ENCODE assay signal across 8 mouse cellular contexts in genomic region chr9:121777484-121778065, GRCm38 (mm10). TPM values are rescaled to one million over a fixed set of nuclear protein-coding genes. Genes with fewer than 3 reads are reported as not detected.
DNase-seq lines count a peak whose midpoint lies in the region; ATAC-seq and TF ChIP-seq lines count a peak whose summit lies in the region.
"Had no signal": no experiment of that assay in that cellular context is flagged by ENCODE, and none has a peak within 500 bp of the region (broad histone marks: within the 10 kb centered on the region; RNA-seq: fewer than 3 reads in every experiment).

Gene Klhl40, plus strand, starts transcription at chr9:121777607.

- H3K27me3 ChIP-seq in hindbrain, embryonic 13.5 days, result peaks cover 57% of the 10 kb centered on the region
- H3K27me3 ChIP-seq in midbrain, postnatal 0 days (ENCODE audit: insufficient read depth, low read length), result peaks cover 18% of the 10 kb centered on the region

- peaks cover 11% of the 10 kb centered on the region for H3K4me1 ChIP-seq in hindbrain, embryonic 13.5 days (replicated peaks)
- no peaks in the 10 kb centered on the region for H3K4me1 ChIP-seq in midbrain, postnatal 0 days (ENCODE audit: insufficient read depth, low read length)

- DNase-seq in right cerebral cortex, adult 2 months (ENCODE audit: low spot score in 2 of 2), result peak; percentile 65 to 78
- no peak for DNase-seq in right cerebral cortex, postnatal 4 days
- peak; percentile 82 for DNase-seq in gastrocnemius, adult 18-20 months (ENCODE audit: low spot score)
- DNase-seq in midbrain, postnatal 0 days (ENCODE audit: low spot score), result no peak
- DNase-seq in cerebellum, postnatal 25 days, result no peak
- no peak for DNase-seq in urinary bladder, postnatal 4 days (ENCODE audit: low spot score in 2 of 2)

- H3K4me3 ChIP-seq in hindbrain, embryonic 13.5 days, result peak within 1 kb of the TSS; percentile 39
- peak within 1 kb of the TSS; percentile 33 for H3K4me3 ChIP-seq in midbrain, postnatal 0 days (ENCODE audit: low read depth, low read length)

- no peak for TF ChIP-seq CTCF in midbrain, postnatal 0 days (IDR thresholded peaks at IDR 0.05)

- H3K27ac ChIP-seq in hindbrain, embryonic 13.5 days, result no peak within 1 kb of the TSS
- no peak within 1 kb of the TSS for H3K27ac ChIP-seq in midbrain, postnatal 0 days (ENCODE audit: low read depth, low read length)

- WGBS in hindbrain, embryonic 13.5 days, result 23% methylated on average over 30 of the region's 30 CpGs
- WGBS in midbrain, postnatal 0 days, result 22% methylated on average over 28 of the region's 30 CpGs

- no peaks in the 10 kb centered on the region for H3K36me3 ChIP-seq in hindbrain, embryonic 13.5 days
- H3K36me3 ChIP-seq in midbrain, postnatal 0 days (ENCODE audit: insufficient read depth, low read length), result no peaks in the 10 kb centered on the region

- H3K9ac ChIP-seq in hindbrain, embryonic 13.5 days, result peak within 1 kb of the TSS; percentile 60
- no peak within 1 kb of the TSS; the same call in 1 of the 2 replicates for H3K9ac ChIP-seq in midbrain, postnatal 0 days (replicated peaks; ENCODE audit: low read length, poor library complexity, severe bottlenecking)

- H3K9me3 ChIP-seq in hindbrain, embryonic 13.5 days, result no peaks in the 10 kb centered on the region
- H3K9me3 ChIP-seq in midbrain, postnatal 0 days (ENCODE audit: low read length), result no peaks in the 10 kb centered on the region

- peak within 1 kb of the TSS; percentile 68 for H3K4me2 ChIP-seq in hindbrain, embryonic 13.5 days
- peak within 1 kb of the TSS; percentile 55 for H3K4me2 ChIP-seq in midbrain, postnatal 0 days (ENCODE audit: low read depth, low read length, poor library complexity, severe bottlenecking)

- ATAC-seq in hindbrain, embryonic 13.5 days (ENCODE audit: low FRiP score), result peak; percentile 81
- peak; percentile 61 for ATAC-seq in midbrain, postnatal 0 days (ENCODE audit: low FRiP score)

RNA-seq across cellular contexts. Expression of gene Klhl40, which starts in this region (rescaled TPM):
- total RNA-seq in gastrocnemius, adult 18-20 months (2021), result 100 to 1,000 TPM; 121 to 228 TPM
- 1.2 and 1.3 TPM in 2 replicates for polyA plus RNA-seq in hindbrain, embryonic 13.5 days (2015; fragmentation: Nextera tagmentation; extraction: Ambion mirVana)
- total RNA-seq in midbrain, postnatal 0 days (2014; rRNA removed), result 1.3 and 1.7 TPM in 2 replicates
- polyA plus RNA-seq in midbrain, postnatal 0 days (2015; fragmentation: Nextera tagmentation; extraction: Ambion mirVana), result 2.9 and 3.2 TPM in 2 replicates
- total RNA-seq: neutrophil, adult 5-6 weeks had no signal

Comparison
In these comparisons a context has a peak if more than half of its experiments do, and no peak if none do; other contexts are left out.
1. RNA of gene Klhl40 (total RNA-seq): 121 to 228 TPM in gastrocnemius, adult 18-20 months; 1.3 to 1.7 TPM in midbrain, postnatal 0 days; every median in the first group is over 10 times any median in the second.
2. DNase-seq: peak in right cerebral cortex, adult 2 months (2 of 2) and gastrocnemius, adult 18-20 months (single experiment); none in right cerebral cortex, postnatal 4 days (single experiment), midbrain, postnatal 0 days (single experiment), cerebellum, postnatal 25 days (0 of 2) and urinary bladder, postnatal 4 days (0 of 2).